Mouse (Mus musculus): Measurements from ENCODE around the gene Abhd10.

Abhd10 gene

GRCm38 (mm10) chr16:45724742-45725102, 18.0 kb downstream of the Abhd10 start:
- DNase-seq (ENCODE audit: low read depth, low spot score) = no peak

DNA sequence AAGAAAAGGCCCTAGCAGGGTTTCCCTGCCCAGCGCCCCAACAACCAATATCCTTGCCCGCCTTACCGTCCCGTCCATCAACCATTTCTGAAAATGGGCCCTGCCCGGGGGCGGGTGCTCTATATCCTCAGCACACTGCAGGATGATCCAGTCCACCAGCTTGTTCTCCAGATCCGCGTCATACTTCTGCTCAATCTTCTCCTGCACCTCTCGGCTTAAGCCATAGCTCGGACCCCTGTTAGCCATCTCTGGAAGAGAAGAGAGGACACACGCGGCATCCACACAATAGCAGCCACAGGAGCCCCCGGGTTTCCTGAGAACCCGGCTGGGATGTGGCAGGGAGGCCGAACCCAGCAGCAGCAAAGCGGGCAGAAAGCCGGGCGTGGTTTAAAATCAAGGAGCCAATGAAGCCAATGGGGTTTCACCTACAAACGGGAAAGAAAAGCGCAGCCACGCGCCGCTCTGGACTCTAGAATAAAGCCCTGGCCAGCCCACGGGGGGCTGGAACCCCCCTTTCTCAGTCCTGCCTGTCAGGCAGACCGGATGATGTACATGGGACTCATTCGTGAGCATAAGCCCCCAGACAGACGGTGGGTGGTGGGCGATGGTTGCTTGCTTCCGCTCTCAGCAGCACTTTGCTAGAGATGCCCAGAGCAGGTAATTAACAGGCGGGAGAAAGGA, 18.6 kb downstream of the Abhd10 start, which contains the start of gene Tagln3:
Gene Tagln3 (minus strand): TSS at position 548 of the 681 bp plus-strand sequence.
- peak; percentile 56 for DNase-seq (ENCODE audit: low read depth, low spot score)

DNA sequence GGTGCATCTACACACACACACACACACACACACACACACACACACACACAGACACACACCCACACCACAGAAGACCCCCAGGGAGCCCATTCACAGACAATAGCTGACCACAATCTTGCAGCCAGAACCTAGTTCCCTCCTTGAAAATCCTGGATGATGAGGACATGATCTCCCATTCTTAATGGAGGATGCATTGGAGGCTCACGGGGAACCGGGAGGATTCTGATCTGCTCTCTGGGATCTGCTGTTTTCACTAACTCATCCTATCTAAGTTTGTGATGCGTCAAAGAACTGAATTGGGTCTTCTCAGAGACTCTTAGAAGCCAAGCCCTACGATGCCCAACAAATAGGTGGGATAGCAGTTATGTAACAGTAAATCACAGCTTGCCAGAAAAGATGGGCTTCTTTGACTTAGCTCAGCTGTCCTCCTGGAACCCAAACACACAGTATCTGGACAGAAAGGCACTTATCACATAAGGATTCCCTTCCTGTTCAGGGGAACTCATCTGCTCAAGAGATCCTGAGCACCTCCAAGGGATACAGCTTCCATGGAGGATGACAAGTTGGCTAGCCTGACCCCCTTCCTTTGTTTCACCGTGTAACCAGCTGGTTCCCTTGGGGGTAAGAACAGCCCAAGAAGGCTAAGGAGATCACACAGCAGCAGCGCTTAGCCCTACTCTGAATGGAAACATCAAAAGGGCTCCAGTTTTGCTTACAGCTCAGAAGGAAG, 19.4 kb downstream of the Abhd10 start:
- no peak for DNase-seq (ENCODE audit: low read depth, low spot score)

GRCm38 (mm10) chr16:45722460-45722951, 20.2 kb downstream of the Abhd10 start:
- DNase-seq (ENCODE audit: low read depth, low spot score) = no peak

DNA sequence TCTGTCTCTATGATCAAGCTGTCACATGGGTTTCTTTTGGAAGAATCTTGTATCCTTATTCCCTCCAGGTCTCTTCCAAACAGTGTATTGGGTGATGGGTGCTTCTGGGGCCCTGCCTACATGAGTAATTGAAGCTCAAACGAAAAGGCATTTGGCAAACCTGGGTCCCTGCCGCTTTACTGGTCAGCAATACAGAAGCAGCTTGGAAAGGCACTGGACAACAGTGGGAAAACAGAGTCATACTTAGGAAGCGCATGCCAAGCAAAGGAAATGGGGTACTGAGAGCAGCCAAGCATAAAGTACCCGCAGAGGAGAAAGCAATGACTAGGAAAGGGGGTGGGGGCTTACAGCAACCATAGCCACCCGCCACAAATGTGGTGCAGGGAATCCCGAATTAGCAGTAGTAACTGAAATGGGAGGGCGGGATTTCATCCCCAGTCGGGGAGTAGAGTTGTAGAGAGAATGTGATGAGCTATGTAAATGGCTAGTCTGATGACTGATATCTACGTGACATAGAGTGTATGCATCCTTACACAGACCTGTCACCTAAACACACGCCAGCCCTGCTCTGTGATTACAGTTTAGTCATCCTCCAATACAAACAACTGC, 22.6 kb downstream of the Abhd10 start:
- no peak for DNase-seq (ENCODE audit: low read depth, low spot score)

DNA sequence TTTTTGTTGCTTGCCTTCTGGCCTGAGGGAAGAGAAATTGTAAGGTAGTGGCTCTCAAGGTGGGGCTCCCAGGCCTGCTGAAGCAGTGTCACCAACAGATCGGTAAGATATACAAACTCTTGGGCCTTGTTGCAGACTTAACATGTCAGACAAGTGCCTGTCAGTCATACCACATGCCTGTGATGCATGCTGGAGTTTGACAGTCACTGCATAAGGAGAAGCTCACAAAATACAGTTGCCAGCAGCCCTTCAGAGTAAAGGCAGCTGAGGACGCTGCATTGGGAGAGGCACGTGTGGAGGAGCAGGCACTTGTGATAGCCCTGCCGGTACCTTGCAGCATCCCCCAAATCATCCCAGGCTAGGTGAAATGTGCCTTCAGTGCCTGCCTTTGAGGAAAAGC, 24.5 kb downstream of the Abhd10 start:
- no peak for DNase-seq (ENCODE audit: low read depth, low spot score)

GRCm38 (mm10) chr16:45714489-45715150, 28.1 kb downstream of the Abhd10 start:
- DNase-seq (ENCODE audit: low read depth, low spot score) = no peak

- no peak for DNase-seq (ENCODE audit: low read depth, low spot score)
Measured at GRCm38 (mm10) chr16:45713878-45714277, 28.9 kb downstream of the Abhd10 start.

GRCm38 (mm10) chr16:45713261-45713660, 29.5 kb downstream of the Abhd10 start:
- no peak for DNase-seq (ENCODE audit: low read depth, low spot score)

GRCm38 (mm10) chr16:45711263-45711662, 31.5 kb downstream of the Abhd10 start:
- DNase-seq (ENCODE audit: low read depth, low spot score) = no peak

GRCm38 (mm10) chr16:45699301-45699700, 43.5 kb downstream of the Abhd10 start:
- DNase-seq (ENCODE audit: low read depth, low spot score) = no peak

DNA sequence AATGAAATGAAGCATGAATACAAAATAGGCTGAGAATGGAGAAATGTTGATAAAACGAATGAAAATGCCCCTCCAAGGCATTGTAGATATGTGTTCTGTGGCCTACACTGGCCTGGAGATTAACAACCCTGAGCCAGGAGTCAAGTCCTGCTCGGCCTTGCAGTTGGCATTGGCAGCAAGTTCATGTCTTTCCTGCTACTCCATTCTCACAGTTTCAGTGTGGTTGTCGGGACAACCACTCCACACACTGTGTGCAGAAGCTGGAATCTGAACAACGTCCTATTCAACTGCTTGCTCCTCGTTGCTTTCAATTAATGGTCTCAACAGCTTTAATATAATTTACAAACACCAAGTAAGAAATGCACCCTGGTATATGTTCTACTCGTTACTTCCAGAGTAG, 44.8 kb downstream of the Abhd10 start:
- DNase-seq (ENCODE audit: low read depth, low spot score) = no peak

DNA sequence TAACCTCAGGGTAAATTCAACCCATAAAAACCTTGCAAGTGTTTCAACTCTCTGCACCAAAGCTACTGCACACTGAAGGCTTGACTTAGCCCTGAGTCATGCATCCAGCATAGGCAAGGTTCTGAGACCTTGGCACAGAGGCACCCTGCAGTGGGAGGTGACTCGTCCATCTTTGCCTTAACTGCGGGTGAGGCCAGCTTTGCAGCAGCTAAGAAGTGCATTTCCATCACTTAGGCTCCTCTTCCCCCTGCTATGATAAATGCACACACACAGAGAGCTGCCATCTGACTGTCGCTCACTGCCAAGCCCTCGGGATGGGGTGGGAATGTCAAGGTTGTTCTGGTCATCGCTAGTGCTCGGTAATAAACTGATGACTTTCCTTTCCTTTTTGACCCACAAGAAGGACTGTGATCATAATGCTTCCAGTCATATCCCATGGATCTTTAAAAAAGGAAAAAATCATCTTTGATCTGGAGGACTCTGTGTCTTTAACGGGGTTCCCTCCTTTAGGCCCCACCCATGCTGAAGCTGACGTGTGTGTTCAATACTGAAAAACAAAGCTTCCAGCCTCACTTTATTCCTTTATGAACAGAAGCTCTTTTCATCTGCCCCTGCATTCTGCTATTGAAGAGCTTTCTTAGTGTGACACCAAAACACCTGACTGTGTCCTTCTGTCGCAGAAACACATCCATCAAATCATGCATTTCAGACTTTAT, 47.2 kb downstream of the Abhd10 start:
- DNase-seq (ENCODE audit: low read depth, low spot score) = no peak

DNA sequence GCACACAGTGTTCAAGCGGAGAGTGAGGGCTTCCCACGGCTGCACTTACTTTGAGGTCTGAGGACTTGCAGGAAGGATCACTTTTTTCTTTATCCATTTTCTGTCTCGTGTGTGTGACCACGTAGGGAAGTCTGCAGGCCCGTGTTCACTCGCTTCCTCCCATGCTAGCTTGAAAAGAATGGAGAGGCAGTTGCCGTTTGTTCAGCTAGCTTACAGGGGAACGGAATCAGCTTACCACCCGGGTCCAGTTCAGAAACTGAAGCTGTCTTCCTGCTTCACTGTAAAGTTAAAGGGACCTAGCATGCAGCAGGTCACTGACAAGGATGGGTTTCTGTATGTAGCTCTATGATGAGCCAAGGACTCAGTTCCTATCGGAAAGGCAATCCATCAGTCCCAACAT, 49.2 kb downstream of the Abhd10 start, which contains the start of gene Tmprss7:
Gene Tmprss7 (minus strand): TSS at position 101 of the 400 bp plus-strand sequence.
- no peak for DNase-seq (ENCODE audit: low read depth, low spot score)

DNA sequence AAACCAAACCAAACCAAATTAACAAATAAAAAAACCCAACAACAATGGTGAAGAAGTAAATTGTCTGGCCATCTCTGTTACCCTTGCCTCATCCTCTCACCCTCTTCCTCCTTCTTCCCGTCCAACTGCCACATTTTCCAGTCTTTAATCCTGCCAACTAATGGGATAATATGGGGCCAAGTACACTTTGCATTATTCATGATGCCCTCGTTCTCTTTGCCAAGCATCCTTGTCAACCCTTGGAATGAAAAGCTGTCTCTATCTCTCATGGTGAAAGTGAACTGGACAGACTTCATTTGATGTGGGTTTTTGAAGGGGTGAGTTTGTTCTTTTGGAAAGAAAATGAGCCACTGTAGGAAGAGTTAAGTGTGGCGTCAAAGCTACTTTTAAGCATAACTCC, 49.9 kb downstream of the Abhd10 start:
- no peak for DNase-seq (ENCODE audit: low read depth, low spot score)

DNA sequence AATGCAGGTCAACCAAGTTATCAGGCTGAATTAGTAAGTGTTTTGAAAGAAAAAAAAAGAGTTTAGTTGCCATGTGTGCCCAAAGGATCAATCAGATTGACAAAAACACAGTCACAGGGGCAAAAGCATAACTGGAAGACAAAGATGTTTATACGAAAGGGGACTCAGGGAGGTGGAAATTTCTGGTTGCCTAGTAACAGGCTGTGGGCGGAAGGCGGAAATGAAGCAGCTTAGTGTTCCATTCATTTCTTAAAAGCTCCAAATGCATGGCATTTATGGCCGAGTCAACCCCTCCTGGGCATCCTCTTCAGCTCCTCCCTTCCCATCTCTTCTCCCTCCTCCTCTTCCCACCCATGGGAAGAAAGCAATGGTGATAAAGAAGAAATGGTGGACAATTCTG, 52.6 kb downstream of the Abhd10 start:
- DNase-seq (ENCODE audit: low read depth, low spot score) = no peak

- DNase-seq (ENCODE audit: low read depth, low spot score) = no peak
Measured at GRCm38 (mm10) chr16:45686833-45687232, 55.9 kb downstream of the Abhd10 start.

DNA sequence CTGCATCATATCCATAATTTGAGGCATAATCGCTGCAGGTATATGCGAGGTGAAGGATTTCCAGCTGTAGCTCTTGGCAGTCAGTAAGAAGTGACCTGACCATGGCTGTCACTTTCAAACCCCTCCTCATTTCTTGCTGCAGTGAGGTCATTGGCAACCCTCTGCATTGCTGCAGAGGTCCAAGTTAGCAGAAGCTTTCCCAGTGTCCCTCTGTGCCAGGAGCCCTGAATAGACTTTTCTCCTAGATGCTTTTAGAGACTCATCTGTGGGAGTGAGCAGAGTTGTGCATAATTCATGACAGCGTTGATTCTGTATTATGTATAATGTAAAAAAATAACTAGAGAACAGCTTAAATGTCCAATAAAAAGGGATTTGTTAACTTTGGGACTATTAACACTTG, 57.5 kb downstream of the Abhd10 start:
- no peak for DNase-seq (ENCODE audit: low read depth, low spot score)

DNA sequence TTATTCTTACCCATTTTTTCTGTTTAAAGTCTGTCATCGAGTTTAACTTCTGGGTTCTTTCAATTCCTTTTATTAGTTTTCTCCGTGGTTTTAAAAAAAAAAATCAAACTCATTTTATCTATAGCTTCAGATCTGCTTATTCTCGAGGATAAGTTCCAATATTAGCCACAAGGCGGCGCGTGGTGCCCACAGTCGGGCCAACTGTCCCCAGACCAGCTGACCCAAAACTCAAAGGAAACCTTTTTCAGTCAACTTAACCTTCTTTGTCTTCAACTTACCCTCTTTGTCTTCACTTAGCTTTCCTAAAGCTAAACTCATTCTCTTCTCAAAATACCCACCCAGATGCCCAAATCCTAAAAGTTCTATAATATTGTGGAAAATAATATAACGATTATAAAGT, 57.9 kb downstream of the Abhd10 start:
- DNase-seq (ENCODE audit: low read depth, low spot score) = peak; percentile 46

All from embryo, embryonic 11.5 days (tissue).